Mouse (Mus musculus) retina, postnatal 7 days (tissue): ENCODE results near the gene Adgrl2.

Experiments used
- DNase-seq: peaks from one replicate; pipeline ENCODE4 v3.0.0-alpha.2; 2012; ENCODE audit warnings: low read depth, low spot score

The Adgrl2 gene

GRCm38 (mm10) chr3:148990531-148991003 is at the start of gene Adgrl2:
Gene Adgrl2 (minus strand): TSS chr3:148990555.
- no peak for DNase-seq

GRCm38 (mm10) chr3:149038771-149039170 is 48.4 kb upstream of the Adgrl2 start:
- DNase-seq = no peak

GRCm38 (mm10) chr3:149019925-149020324 is 29.6 kb upstream of the Adgrl2 start:
- DNase-seq = no peak

- DNase-seq = no peak
Measured at GRCm38 (mm10) chr3:149009311-149009710, 19.0 kb upstream of the Adgrl2 start.

- no peak for DNase-seq
Measured at GRCm38 (mm10) chr3:149008634-149009023, 18.3 kb upstream of the Adgrl2 start.

GRCm38 (mm10) chr3:149007860-149008633 is 17.7 kb upstream of the Adgrl2 start:
- DNase-seq = no peak

GRCm38 (mm10) chr3:149001364-149001763 is 11.0 kb upstream of the Adgrl2 start:
- DNase-seq = no peak

GRCm38 (mm10) chr3:148998661-148999060 is 8.3 kb upstream of the Adgrl2 start:
- no peak for DNase-seq

GRCm38 (mm10) chr3:148991056-148991455 is 701 bp upstream of the Adgrl2 start:
- DNase-seq = no peak

- DNase-seq = peak; percentile 34
Measured at GRCm38 (mm10) chr3:148989818-148990530, 381 bp downstream of the Adgrl2 start.

GRCm38 (mm10) chr3:148988996-148989817 is 1.1 kb downstream of the Adgrl2 start:
- peak; percentile 69 for DNase-seq

- DNase-seq = no peak
Measured at GRCm38 (mm10) chr3:148988293-148988995, 1.9 kb downstream of the Adgrl2 start.

GRCm38 (mm10) chr3:148987591-148988292 is 2.6 kb downstream of the Adgrl2 start:
- peak; percentile 50 for DNase-seq

GRCm38 (mm10) chr3:148986894-148987590 is 3.3 kb downstream of the Adgrl2 start:
- DNase-seq = no peak

- DNase-seq = no peak
Measured at GRCm38 (mm10) chr3:148986296-148986893, 4.0 kb downstream of the Adgrl2 start.

GRCm38 (mm10) chr3:148984326-148984725 is 6.0 kb downstream of the Adgrl2 start:
- DNase-seq = no peak

- no peak for DNase-seq
Measured at GRCm38 (mm10) chr3:148982370-148982769, 8.0 kb downstream of the Adgrl2 start.

GRCm38 (mm10) chr3:148981776-148982175 is 8.6 kb downstream of the Adgrl2 start:
- DNase-seq = no peak

GRCm38 (mm10) chr3:148978541-148978940 is 11.8 kb downstream of the Adgrl2 start:
- no peak for DNase-seq

- DNase-seq = no peak
Measured at GRCm38 (mm10) chr3:148977838-148978237, 12.5 kb downstream of the Adgrl2 start.
